Mouse (Mus musculus) hindbrain, embryonic 11.5 days (tissue): ENCODE measurements around the gene Zdhhc13. TPM values are rescaled to one million over a fixed set of nuclear protein-coding genes. Genes with fewer than 3 reads are reported as not detected.

Source experiments
- ATAC-seq: fragments of 200-750 bp; cut with Nextera tagmentation; 2 replicates; pipeline ENCODE4 v1.8.0; 2017; ENCODE audit warnings: mild to moderate bottlenecking, moderate TSS enrichment, moderate library complexity; ENCODE audit not compliant: low FRiP score
- DNase-seq: peaks from one replicate; pipeline ENCODE4 v3.0.0-alpha.2; 2015; ENCODE audit warnings: low spot score
- H3K27ac ChIP-seq: fragments of 300-500 bp; sonication (generic); 2 replicates; pipeline ENCODE4 v1.5.1; 2014; ENCODE audit warnings: mild to moderate bottlenecking, low read depth, low read length
- H3K27me3 ChIP-seq: fragments of 300-500 bp; sonication (generic); 2 replicates; pipeline ENCODE4 v1.6.1; 2014; ENCODE audit warnings: mild to moderate bottlenecking, low read length, moderate library complexity, mixed read lengths; ENCODE audit not compliant: control insufficient read depth, insufficient read depth
- H3K36me3 ChIP-seq: fragments of 300-500 bp; sonication (generic); 2 replicates; pipeline ENCODE4 v1.6.1; 2014; ENCODE audit warnings: mild to moderate bottlenecking, low read length, moderate library complexity, mixed read lengths; ENCODE audit not compliant: control insufficient read depth, insufficient read depth
- H3K4me1 ChIP-seq: fragments of 300-500 bp; sonication (generic); replicated peaks from 2 replicates; pipeline ENCODE4 v1.6.1; 2014; ENCODE audit warnings: low read length, mixed read lengths; ENCODE audit not compliant: control insufficient read depth, insufficient read depth
- H3K4me2 ChIP-seq: fragments of 300-500 bp; sonication (generic); replicated peaks from 2 replicates; pipeline ENCODE4 v1.6.1; 2014; ENCODE audit warnings: mild to moderate bottlenecking, low read depth, low read length
- H3K4me3 ChIP-seq: fragments of 300-500 bp; sonication (generic); 2 replicates; pipeline ENCODE4 v1.5.1; 2014; ENCODE audit warnings: low read depth, low read length
- H3K9ac ChIP-seq: fragments of 300-500 bp; sonication (generic); 2 replicates; pipeline ENCODE4 v1.6.1; 2014; ENCODE audit warnings: low read depth, low read length
- H3K9me3 ChIP-seq: fragments of 300-500 bp; sonication (generic); 2 replicates; pipeline ENCODE4 v1.6.1; 2016; ENCODE audit warnings: low read length; ENCODE audit not compliant: control insufficient read depth
- WGBS: fragments of 180-500 bp; shearing (Covaris S2); extraction: QIAGEN DNeasy Blood & Tissue Kit; methylation state at CpG from one replicate; pipeline ENCODE4 v1.1.7; 2014; 5-methylcytosine and 5-hydroxymethylcytosine counted together
- polyA plus RNA-seq: library from polyadenylated mRNA; unstranded; fragments of >200 nt; fragmentation: Nextera tagmentation; extraction: Ambion mirVana; gene quantifications from 2 replicates; pipeline ENCODE4 v1.2.1, GENCODE M21; 2014

Gene Zdhhc13
- 38.3 and 40.9 TPM in 2 replicates for polyA plus RNA-seq

DNA sequence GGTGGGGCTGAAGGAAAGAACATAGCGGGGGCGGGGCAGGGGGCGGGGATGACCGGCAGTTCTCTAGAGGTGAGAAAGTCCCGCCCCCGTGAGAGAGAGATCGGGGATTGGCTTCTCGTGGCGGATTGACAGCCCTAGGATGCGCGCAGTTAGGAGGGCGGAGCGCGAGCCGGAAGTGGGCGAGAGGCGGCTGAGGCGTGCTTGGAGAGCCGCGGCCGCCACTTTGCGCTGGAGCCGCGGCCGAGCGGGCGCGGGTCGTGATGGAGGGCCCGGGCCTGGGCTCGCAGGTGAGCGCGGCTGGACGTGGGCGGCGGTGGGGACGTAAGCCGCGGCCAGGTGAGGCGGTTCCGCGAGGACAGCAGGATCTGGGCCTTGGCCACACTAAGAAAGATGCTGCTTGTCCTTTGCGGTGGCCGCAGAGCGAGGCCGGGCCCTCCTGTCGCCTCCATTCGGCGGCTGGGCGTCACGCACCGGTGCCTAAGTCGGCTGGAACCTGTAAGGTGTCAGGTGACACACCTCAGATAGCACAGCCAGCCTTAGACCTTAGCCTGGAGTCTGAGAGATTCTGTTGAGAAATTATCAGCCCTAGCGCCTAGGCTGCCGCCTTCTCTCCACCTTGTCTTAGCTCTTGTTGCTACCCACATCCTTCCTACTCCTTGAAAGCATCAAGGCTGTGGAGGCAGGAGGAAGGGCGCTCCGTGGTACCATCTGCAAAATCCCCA, at the start of gene Zdhhc13:
Zdhhc13 (plus strand) TSS at position 153 of the 722 bp plus-strand sequence.
- DNase-seq: peak; percentile 94
- Histone ChIP-seq H3K27me3 (no peaks in the 10 kb centered on the region), H3K9ac (peak within 1 kb of the TSS; percentile 72), H3K36me3 (no peaks in the 10 kb centered on the region), H3K27ac (peak within 1 kb of the TSS; percentile 14; the same call in 1 of the 2 replicates), H3K4me2 (peak within 1 kb of the TSS; percentile 68), H3K4me1 (no peaks in the 10 kb centered on the region), H3K4me3 (peak within 1 kb of the TSS; percentile 68), H3K9me3 (no peaks in the 10 kb centered on the region)
- WGBS: 1% methylated on average over 57 of the region's 57 CpGs
- ATAC-seq: peak; percentile 99

GRCm38 (mm10) chr7:48749298-48750163, 39.3 kb upstream of the Zdhhc13 start:
- no peaks in the 10 kb centered on the region; the same call in 1 of the 2 replicates for H3K4me1 ChIP-seq
- H3K36me3 ChIP-seq: no peaks in the 10 kb centered on the region
- H3K27me3 ChIP-seq: no peaks in the 10 kb centered on the region; the same call in 1 of the 2 replicates
- H3K4me3 ChIP-seq: peak overlapping the region; percentile 33
- ATAC-seq (peak; percentile 86), DNase-seq (peak; percentile 93)
- under 1% methylated on average over 24 of the region's 24 CpGs for WGBS
- peak overlapping the region; percentile 38; the same call in 1 of the 2 replicates for H3K9ac ChIP-seq
- peak overlapping the region; percentile 62 for H3K4me2 ChIP-seq
- H3K27ac ChIP-seq: peak overlapping the region; percentile 70
- no peaks in the 10 kb centered on the region for H3K9me3 ChIP-seq

DNA sequence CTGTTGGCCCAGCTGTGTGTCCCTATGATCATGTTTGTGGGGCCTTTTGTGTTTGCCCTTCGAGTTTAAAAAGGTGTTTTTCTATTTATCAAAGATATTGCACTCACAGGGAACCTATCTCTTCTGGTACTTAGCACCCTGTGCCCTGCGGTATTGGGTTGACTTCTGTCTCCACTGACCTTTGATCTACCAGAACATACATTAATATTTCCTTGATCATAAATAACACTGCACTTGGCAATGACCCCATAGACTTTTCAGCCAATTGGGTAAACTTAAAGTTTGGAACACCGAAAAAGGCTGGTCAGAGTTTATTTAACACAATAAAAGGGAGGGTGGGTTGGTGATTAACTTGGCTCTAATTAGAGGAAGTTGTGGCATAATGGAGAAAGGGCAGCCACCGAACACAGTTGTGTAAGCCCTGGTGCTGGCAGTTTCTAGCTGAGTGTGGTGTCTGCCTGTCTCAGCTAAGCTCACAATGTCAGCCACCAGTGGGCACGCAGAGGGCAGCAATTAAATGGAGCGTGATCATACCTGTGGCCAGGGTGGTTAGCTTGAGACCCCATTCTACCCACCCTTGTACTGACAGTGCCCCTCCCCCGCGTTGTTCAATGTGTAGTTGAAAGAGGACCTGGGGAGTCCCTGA, 38.5 kb upstream of the Zdhhc13 start:
- no peak for DNase-seq

GRCm38 (mm10) chr7:48751222-48751621, 37.6 kb upstream of the Zdhhc13 start:
- H3K36me3 ChIP-seq: no peaks in the 10 kb centered on the region
- ATAC-seq (no peak), DNase-seq (no peak)
- H3K4me2 ChIP-seq: no peak overlapping the region
- no peaks in the 10 kb centered on the region for H3K9me3 ChIP-seq
- 82% methylated on average over 5 of the region's 5 CpGs for WGBS
- H3K4me3 ChIP-seq: no peak overlapping the region
- no peak overlapping the region for H3K27ac ChIP-seq
- no peaks in the 10 kb centered on the region; the same call in 1 of the 2 replicates for H3K27me3 ChIP-seq
- H3K4me1 ChIP-seq: no peaks in the 10 kb centered on the region; the same call in 1 of the 2 replicates
- no peak overlapping the region for H3K9ac ChIP-seq

More for the DNA sequence above, 38.5 kb upstream of the Zdhhc13 start:
- no peaks in the 10 kb centered on the region; the same call in 1 of the 2 replicates for H3K27me3 ChIP-seq
- 62% methylated on average over 8 of the region's 8 CpGs for WGBS
- peak; percentile 20 for ATAC-seq
- no peaks in the 10 kb centered on the region for H3K9me3 ChIP-seq
- H3K36me3 ChIP-seq: no peaks in the 10 kb centered on the region
- no peak overlapping the region for H3K9ac ChIP-seq
- no peaks in the 10 kb centered on the region; the same call in 1 of the 2 replicates for H3K4me1 ChIP-seq
- no peak overlapping the region for H3K4me3 ChIP-seq
- no peak overlapping the region for H3K27ac ChIP-seq
- peak overlapping the region; percentile 62; the same call in 1 of the 2 replicates for H3K4me2 ChIP-seq

- DNase-seq (no peak), ATAC-seq (no peak)
Measured at GRCm38 (mm10) chr7:48754415-48754974, 34.3 kb upstream of the Zdhhc13 start.

DNA sequence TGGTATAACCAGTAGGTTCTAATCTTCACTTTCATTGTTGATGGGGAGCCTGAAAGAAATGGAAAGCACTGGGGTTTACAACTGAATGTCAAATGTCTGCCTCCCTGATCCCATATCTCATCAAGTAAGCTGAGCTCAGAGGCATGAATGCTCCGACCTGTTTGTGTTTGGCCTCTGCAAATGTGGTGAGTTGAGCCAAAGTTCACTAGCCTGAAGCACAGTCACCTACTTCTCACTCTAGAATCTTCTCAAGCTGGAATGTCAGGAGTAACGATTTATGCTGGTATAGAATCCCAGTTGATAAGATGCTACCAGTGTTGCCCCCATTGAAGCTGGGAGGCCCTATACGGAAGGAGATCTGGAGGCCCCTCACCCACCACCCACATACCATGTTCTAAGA, 33.0 kb upstream of the Zdhhc13 start:
- Histone ChIP-seq H3K9ac (no peak overlapping the region), H3K27me3 (no peaks in the 10 kb centered on the region; the same call in 1 of the 2 replicates), H3K36me3 (no peaks in the 10 kb centered on the region), H3K4me2 (no peak overlapping the region), H3K4me3 (no peak overlapping the region), H3K4me1 (no peaks in the 10 kb centered on the region), H3K9me3 (no peaks in the 10 kb centered on the region), H3K27ac (no peak overlapping the region)
- DNase-seq (no peak), ATAC-seq (no peak)
- WGBS: 87% methylated on average over 3 of the region's 3 CpGs

More at GRCm38 (mm10) chr7:48754415-48754974, 34.3 kb upstream of the Zdhhc13 start:
- H3K27ac ChIP-seq: no peak overlapping the region
- WGBS: 82% methylated on average over 3 of the region's 3 CpGs
- no peak overlapping the region for H3K4me3 ChIP-seq
- H3K9ac ChIP-seq: no peak overlapping the region
- no peaks in the 10 kb centered on the region for H3K36me3 ChIP-seq
- H3K9me3 ChIP-seq: no peaks in the 10 kb centered on the region
- H3K27me3 ChIP-seq: no peaks in the 10 kb centered on the region; the same call in 1 of the 2 replicates
- no peak overlapping the region for H3K4me2 ChIP-seq
- no peaks in the 10 kb centered on the region; the same call in 1 of the 2 replicates for H3K4me1 ChIP-seq

DNA sequence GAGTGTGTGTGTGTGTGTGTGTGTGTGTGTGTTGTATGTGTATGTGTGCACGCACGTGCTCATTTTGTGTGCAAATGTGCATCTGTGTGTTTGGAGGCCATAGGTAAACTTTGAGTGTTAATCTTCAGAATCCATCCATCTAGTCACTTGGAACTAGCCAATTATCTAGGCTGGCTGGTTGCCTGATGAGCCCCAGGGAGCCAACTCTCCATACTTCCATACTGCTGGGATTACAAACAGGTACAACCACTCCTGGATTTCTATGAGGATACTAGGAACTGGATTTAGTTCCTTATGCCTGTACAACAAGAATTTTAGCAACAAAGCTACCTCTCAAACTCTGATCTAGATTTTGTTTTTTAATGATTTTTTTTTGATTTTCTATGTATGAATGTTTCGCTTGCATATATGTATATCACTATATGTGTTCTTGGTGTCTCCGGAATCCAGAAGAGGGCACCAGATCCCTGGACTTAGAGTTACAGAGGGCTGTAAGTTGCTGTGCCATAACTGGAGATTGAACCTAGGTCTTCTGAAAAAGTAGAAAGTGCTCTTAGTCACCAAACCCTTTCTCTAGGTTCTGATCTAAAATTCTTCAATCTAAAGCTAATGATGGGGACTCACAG, 32.4 kb upstream of the Zdhhc13 start:
- no peaks in the 10 kb centered on the region for H3K36me3 ChIP-seq
- no peak for DNase-seq
- no peaks in the 10 kb centered on the region for H3K9me3 ChIP-seq
- no peak overlapping the region for H3K4me2 ChIP-seq
- no peak overlapping the region for H3K27ac ChIP-seq
- no peaks in the 10 kb centered on the region for H3K4me1 ChIP-seq
- H3K9ac ChIP-seq: no peak overlapping the region
- H3K27me3 ChIP-seq: no peaks in the 10 kb centered on the region; the same call in 1 of the 2 replicates
- WGBS: 94% methylated on average over 4 of the region's 4 CpGs
- no peak for ATAC-seq
- no peak overlapping the region for H3K4me3 ChIP-seq
